Mouse (Mus musculus): ENCODE results near the gene Plpp3.

GRCm38 (mm10) chr4:105265678-105266077 is 108.5 kb downstream of the Plpp3 start:
- TF ChIP-seq BHLHE40 (IDR thresholded peaks at IDR 0.05; ENCODE audit: borderline replicate concordance, low read depth, low read length) (no peak), MAFK (IDR thresholded peaks at IDR 0.05; ENCODE audit: borderline replicate concordance, low read depth, low read length) (no peak), RCOR1 (IDR thresholded peaks at IDR 0.05; ENCODE audit: low read depth, low read length) (no peak), MAX (IDR thresholded peaks at IDR 0.05; ENCODE audit: low read length) (no peak), EP300 (IDR thresholded peaks at IDR 0.05; ENCODE audit: low read depth in 1 of 2, low read length in 2 of 2) (no peak), CTCF (IDR thresholded peaks at IDR 0.05 in 2 of 3, conservative IDR thresholded peaks at IDR 0.05 in 1 of 3; ENCODE audit: control insufficient read depth in 1 of 3, insufficient read depth in 1 of 3, low read depth in 2 of 3, low read length in 3 of 3, poor library complexity in 1 of 3, severe bottlenecking in 1 of 3) (no peak), ETS1 (IDR thresholded peaks at IDR 0.05; ENCODE audit: low read depth, low read length) (no peak), JUND (IDR thresholded peaks at IDR 0.05; ENCODE audit: low read depth, low read length) (no peak), POLR2AphosphoS2 (IDR thresholded peaks at IDR 0.05; ENCODE audit: low read length) (no peak)
